Mouse (Mus musculus) brain, embryonic 14.5 days (tissue): Measurements from ENCODE around the gene Kremen2. TPM values are rescaled to one million over a fixed set of nuclear protein-coding genes. Genes with fewer than 3 reads are reported as not detected.

Experiments
- DNase-seq: peaks from one replicate; pipeline ENCODE4 v3.0.0-alpha.2; 2011; ENCODE audit warnings: low read depth
- CTCF ChIP-seq: fragments of 200-500 bp; IDR thresholded peaks from 2 replicates; pipeline ENCODE4 v1.5.1; 2012; ENCODE audit warnings: inconsistent platforms, mild to moderate bottlenecking, moderate library complexity, borderline replicate concordance; ENCODE audit not compliant: insufficient read depth, insufficient read length; ENCODE audit errors: extremely low read depth
- POLR2A ChIP-seq: fragments of 200-500 bp; IDR thresholded peaks from 2 replicates; pipeline ENCODE4 v1.6.1; 2012; ENCODE audit warnings: mild to moderate bottlenecking, inconsistent platforms, borderline replicate concordance; ENCODE audit not compliant: poor library complexity, insufficient read depth, insufficient read length, severe bottlenecking; ENCODE audit errors: extremely low read depth
- polyA plus RNA-seq: library from polyadenylated mRNA; depleted of rRNA; stranded (reverse); fragments of >200 nt; gene quantifications from 2 replicates; pipeline ENCODE4 v1.2.3, GENCODE M21; 2012; rRNA removed

Gene Kremen2
- polyA plus RNA-seq, 1 experiment = 3.7 TPM

- DNase-seq = peak; percentile 83
- TF ChIP-seq POLR2A (no peak), CTCF (peak; percentile 93)
Measured at GRCm38 (mm10) chr17:23706212-23706611, 39.4 kb downstream of the Kremen2 start.

GRCm38 (mm10) chr17:23705525-23706104 is 40.0 kb downstream of the Kremen2 start:
- DNase-seq = no peak
- TF ChIP-seq POLR2A (no peak), CTCF (no peak)

- TF ChIP-seq POLR2A = no peak
- TF ChIP-seq CTCF = no peak
- peak; percentile 64 for DNase-seq
Measured at GRCm38 (mm10) chr17:23704741-23705140, 40.9 kb downstream of the Kremen2 start.

- DNase-seq = no peak
- TF ChIP-seq CTCF (no peak), POLR2A (no peak)
Measured at GRCm38 (mm10) chr17:23703301-23703700, 42.3 kb downstream of the Kremen2 start.

- peak; percentile 95 for DNase-seq
- TF ChIP-seq CTCF (peak; percentile 65), POLR2A (0 out of 2 replicates have a peak, but pooled peaks have one; percentile 10)
Measured at GRCm38 (mm10) chr17:23700079-23700478, 45.6 kb downstream of the Kremen2 start.

- TF ChIP-seq CTCF (no peak), POLR2A (no peak)
- no peak for DNase-seq
Measured at GRCm38 (mm10) chr17:23699131-23700077, 46.2 kb downstream of the Kremen2 start.

GRCm38 (mm10) chr17:23695801-23696200 is 49.8 kb downstream of the Kremen2 start:
- no peak for DNase-seq

GRCm38 (mm10) chr17:23694491-23694890 is 51.1 kb downstream of the Kremen2 start:
- TF ChIP-seq POLR2A (no peak), CTCF (no peak)
- no peak for DNase-seq

More at GRCm38 (mm10) chr17:23695801-23696200, 49.8 kb downstream of the Kremen2 start:
- TF ChIP-seq CTCF = no peak
- no peak for TF ChIP-seq POLR2A

Other genes starting within 250 kb of the Kremen2 start
- 16.7 and 21.4 TPM in 2 replicates for gene Zfp213, start 181.6 kb downstream of the Kremen2 start, polyA plus RNA-seq
- gene Zfp13, start 146.3 kb downstream of the Kremen2 start, polyA plus RNA-seq = 46.8 and 47.4 TPM in 2 replicates
- 0.05 and 0.22 TPM in 2 replicates for gene Zscan10, start 145.0 kb downstream of the Kremen2 start, polyA plus RNA-seq
- gene Mmp25, start 100.6 kb downstream of the Kremen2 start, polyA plus RNA-seq = 1.3 and 1.9 TPM in 2 replicates
- 0.08 and 0.24 TPM in 2 replicates for gene Bicdl2, start 85.3 kb downstream of the Kremen2 start, polyA plus RNA-seq
- 67.6 and 81.2 TPM in 2 replicates for gene Hcfc1r1, start 72.2 kb downstream of the Kremen2 start, polyA plus RNA-seq
- 38.7 and 54.6 TPM in 2 replicates for gene Thoc6, start 72.0 kb downstream of the Kremen2 start, polyA plus RNA-seq
- gene Tnfrsf12a, start 68.4 kb downstream of the Kremen2 start, polyA plus RNA-seq = 1.7 and 2.1 TPM in 2 replicates
- 0.83 and 1.3 TPM in 2 replicates for gene Cldn6, start 66.6 kb downstream of the Kremen2 start, polyA plus RNA-seq
- 0.92 and 0.93 TPM in 2 replicates for gene Cldn9, start 61.8 kb downstream of the Kremen2 start, polyA plus RNA-seq
- gene 1520401A03Rik, start 23.1 kb downstream of the Kremen2 start, polyA plus RNA-seq = 0.14 and 0.28 TPM in 2 replicates
- gene Pkmyt1, start 19.5 kb downstream of the Kremen2 start, polyA plus RNA-seq = 24.4 and 47.9 TPM in 2 replicates
- 33.3 and 41.0 TPM in 2 replicates for gene Paqr4, start 5.0 kb downstream of the Kremen2 start, polyA plus RNA-seq
- 110 and 150 TPM in 2 replicates for gene Flywch1, start 25.8 kb upstream of the Kremen2 start, polyA plus RNA-seq
- gene Flywch2, start 40.2 kb upstream of the Kremen2 start, polyA plus RNA-seq = 54.6 and 59.4 TPM in 2 replicates
- gene Srrm2, start 44.7 kb upstream of the Kremen2 start, polyA plus RNA-seq = 749 and 826 TPM in 2 replicates
- gene Elob, start 83.3 kb upstream of the Kremen2 start, polyA plus RNA-seq = 824 and 1,130 TPM in 2 replicates
- 0.38 and 0.54 TPM in 2 replicates for gene Prss33, start 90.2 kb upstream of the Kremen2 start, polyA plus RNA-seq
- 0.04 and 0.24 TPM in 2 replicates for gene Prss32, start 98.0 kb upstream of the Kremen2 start, polyA plus RNA-seq
- gene Prss41, start 98.3 kb upstream of the Kremen2 start, polyA plus RNA-seq = 1.3 and 2.1 TPM in 2 replicates
- not detected in 2 replicates for gene Prss21, start 122.2 kb upstream of the Kremen2 start, polyA plus RNA-seq
- not detected in 2 replicates for gene Dcpp1, start 135.0 kb upstream of the Kremen2 start, polyA plus RNA-seq
- not detected in 2 replicates for gene Dcpp2, start 135.0 kb upstream of the Kremen2 start, polyA plus RNA-seq
- not detected in 2 replicates for gene Dcpp3, start 171.6 kb upstream of the Kremen2 start, polyA plus RNA-seq
- not detected in 2 replicates for gene Sbp, start 195.8 kb upstream of the Kremen2 start, polyA plus RNA-seq
- not detected in 2 replicates for gene Sbpl, start 209.4 kb upstream of the Kremen2 start, polyA plus RNA-seq
- 0.05 and 0.15 TPM in 2 replicates for gene Prss30, start 234.7 kb upstream of the Kremen2 start, polyA plus RNA-seq